Mouse (Mus musculus): ENCODE results near the gene Emc8. TPM values are rescaled to one million over a fixed set of nuclear protein-coding genes. Genes with fewer than 3 reads are reported as not detected.

Gene Emc8
- total RNA-seq, 2 experiments from 2014 or later: 22.2 to 25.6 TPM

DNA sequence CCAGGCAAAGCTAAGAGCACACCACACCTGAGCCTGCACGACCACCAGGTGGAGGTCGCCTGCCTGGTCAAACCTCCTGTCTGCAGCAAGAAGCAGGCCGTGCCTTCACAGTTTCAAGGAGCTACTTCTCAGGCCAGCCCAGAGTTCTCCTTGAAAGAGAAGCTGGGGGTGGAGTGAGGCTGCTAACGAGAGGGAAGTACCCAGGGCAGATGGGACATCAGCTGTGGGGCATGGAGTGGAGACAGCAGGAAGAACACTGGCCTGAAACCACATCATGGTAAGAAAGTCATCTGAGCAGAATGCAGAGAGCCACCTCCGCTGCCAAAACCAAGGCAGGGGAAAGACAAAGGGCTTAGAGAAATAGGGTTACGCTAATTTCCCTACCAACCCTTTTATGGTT lies 3.8 kb downstream of the Emc8 start:
- no peak for TF ChIP-seq CTCF (IDR thresholded peaks at IDR 0.05)
- intact Hi-C loops (cut with DNase I): no loop called here

DNA sequence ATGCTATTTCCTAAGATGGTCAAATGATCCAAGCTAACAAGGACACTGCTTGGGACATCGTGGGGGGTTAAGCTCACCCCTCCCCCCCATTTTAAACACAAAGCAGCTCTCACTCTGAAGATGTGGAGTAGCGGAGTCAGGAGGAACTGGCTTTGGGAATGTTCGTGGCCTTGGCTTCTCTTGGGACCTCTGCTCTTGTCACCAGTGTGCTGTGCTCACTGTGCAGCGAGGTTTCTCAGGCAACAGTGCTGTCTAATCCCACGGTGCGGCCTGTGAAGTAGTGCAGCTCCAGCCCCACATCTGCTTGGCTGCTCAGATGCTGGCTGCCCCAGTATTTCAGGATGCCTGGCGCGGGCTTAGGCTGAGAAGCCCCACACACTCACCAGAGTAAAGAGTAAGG lies 11.0 kb downstream of the Emc8 start:
- no peak for TF ChIP-seq CTCF (IDR thresholded peaks at IDR 0.05)
- no peak for DNase-seq
- intact Hi-C loops (cut with DNase I): no loop called here

More for the DNA sequence above, 3.8 kb downstream of the Emc8 start:
- DNase-seq: no peak
- H3K27ac ChIP-seq: peak overlapping the region; percentile 24; the same call in 1 of the 2 replicates
- no peak overlapping the region for H3K4me3 ChIP-seq

DNA sequence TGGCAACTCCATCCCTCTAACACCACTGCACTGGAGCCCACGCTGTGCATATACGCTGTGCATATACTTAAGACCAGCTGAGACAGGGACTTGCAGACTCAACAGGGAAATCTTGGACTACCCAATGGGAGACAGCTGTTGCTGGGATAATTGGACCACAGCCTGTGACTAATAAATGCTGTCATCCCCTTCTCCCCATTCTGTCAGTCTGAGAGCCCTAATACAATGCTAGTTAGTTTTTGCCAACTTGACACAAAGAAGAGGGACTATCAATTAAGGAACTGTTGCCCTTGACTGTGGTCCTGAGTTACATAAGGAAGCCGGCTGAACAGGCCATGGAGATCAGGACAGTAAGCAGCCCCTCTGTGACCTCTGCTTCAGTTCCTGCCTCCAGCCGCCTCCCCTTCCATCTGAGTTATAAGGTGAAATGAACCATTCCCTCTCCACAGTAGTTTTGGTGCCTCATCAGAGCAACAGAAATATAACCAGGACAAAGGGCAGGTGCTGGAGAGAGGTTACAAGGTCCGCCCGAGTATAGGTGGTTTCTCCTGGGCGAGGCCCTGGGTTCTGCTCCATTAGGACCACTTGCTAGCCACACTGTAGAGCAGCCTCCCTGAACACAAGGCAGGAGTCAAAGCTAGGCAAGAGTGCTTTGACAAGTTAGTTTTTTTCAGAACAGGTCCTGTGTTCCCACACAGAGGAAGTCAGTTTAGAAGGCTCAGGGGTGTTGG lies 11.9 kb downstream of the Emc8 start:
- no peak for DNase-seq
- no peak overlapping the region for H3K4me3 ChIP-seq
- H3K27ac ChIP-seq: no peak overlapping the region
- TF ChIP-seq CTCF (IDR thresholded peaks at IDR 0.05): no peak
- intact Hi-C loops (cut with DNase I): no loop called here

More for the DNA sequence above, 11.0 kb downstream of the Emc8 start:
- Histone ChIP-seq H3K27ac (no peak overlapping the region), H3K4me3 (no peak overlapping the region)

DNA sequence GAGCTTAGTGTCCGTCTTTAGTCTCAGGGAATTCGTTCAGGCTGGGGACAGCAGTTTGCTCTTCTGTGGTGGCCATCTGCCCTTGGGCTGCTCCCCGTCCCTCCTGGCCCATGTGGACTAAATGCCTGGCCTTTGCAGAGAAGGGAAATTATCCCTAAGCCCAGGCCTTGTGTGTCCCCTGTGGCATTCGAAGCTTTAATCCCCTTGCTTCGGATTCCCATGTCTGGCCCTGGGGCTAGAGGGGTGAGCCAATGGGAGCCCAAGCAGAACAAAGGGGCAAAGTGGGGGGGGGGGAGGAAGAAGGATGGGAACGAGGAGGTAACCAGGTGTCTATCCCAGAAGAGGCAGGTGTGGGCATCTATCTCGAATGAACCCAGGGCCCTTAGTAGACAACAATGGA lies 20.8 kb downstream of the Emc8 start, which contains the start of gene 1190005I06Rik:
1190005I06Rik (minus strand) TSS at position 101 of the 400 bp plus-strand sequence.
- intact Hi-C loops (cut with DNase I): no loop called here
- no peak within 1 kb of the TSS for H3K4me3 ChIP-seq
- no peak for TF ChIP-seq CTCF (IDR thresholded peaks at IDR 0.05)
- H3K27ac ChIP-seq: no peak within 1 kb of the TSS
- no peak for DNase-seq

DNA sequence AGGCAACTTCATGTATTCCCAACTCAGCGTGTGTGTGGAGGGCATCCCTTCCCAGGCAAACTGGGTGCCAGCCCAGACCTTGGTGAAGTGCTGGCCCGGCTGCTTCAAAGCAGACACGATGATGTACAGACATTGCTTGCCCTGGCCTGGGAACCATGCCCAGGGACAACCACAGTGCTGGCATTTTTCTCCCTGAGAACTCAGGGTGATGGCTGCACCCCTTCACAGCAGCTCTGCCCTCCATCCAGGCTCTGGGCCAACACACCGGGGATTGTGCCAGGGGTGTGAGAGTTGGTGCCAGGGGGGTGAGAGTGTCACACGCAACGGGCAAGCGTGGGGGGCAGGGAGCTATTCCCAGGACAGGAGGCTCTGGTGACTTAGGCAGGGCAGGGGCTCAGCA lies 23.7 kb downstream of the Emc8 start:
- no peak overlapping the region for H3K27ac ChIP-seq
- TF ChIP-seq CTCF (IDR thresholded peaks at IDR 0.05): no peak
- intact Hi-C loops (cut with DNase I): no loop called here
- H3K4me3 ChIP-seq: no peak overlapping the region
- DNase-seq: peak; percentile 68

DNA sequence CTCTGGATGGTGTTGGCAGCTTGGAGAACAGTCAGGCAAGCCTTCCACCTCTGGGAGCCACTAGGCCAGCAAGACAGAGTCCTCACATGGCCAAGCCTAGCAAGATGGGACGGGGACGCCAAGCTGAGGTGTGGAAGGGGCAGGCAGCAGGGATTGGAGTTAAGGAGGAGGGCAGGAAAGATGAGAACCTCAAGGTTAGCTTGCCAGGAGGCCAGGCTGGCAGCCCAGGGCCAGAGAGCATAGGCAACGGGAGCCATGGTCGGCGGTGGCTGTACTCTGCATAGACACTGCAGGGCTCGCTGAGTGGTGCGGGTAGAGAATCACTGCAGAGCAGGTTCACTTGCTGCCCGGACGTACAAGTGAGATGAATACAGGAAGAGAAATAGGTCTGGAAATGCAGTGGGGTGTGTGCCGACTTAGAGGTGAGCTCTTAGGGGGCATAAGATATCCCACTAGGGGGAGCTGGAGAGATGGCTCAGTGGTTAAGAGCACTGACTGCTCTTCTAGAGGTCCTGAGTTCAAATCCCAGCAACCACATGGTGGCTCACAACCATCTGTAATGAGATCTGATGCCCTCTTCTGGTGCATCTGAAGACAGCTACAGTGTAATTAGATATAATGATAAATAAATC lies 26.2 kb downstream of the Emc8 start:
- Histone ChIP-seq H3K27ac (peak overlapping the region; percentile 3; the same call in 1 of the 2 replicates), H3K4me3 (no peak overlapping the region)
- DNase-seq: peak; percentile 71
- intact Hi-C loops (cut with DNase I): no loop called here
- TF ChIP-seq CTCF (IDR thresholded peaks at IDR 0.05): peak; percentile 22; the same call in 1 of the 2 replicates

DNA sequence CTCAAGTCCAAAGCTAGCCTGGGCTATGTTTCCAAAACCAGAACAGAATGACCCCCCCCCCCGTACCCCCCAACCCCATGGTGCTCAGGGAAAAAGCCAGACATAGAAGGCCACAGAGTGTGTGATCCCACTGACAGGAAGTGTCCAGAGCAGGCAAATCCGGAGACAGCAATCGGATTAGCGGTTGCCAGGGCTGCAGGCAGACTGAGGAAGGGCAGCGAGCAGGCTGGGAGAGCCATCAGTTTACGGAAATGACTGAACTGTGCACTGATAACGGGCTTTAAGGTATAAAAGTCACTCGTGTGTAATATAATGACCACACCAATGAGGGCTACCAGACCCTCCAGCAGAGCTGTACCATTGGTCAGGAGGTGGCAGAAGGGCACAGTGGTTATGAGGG lies 27.1 kb downstream of the Emc8 start:
- no peak overlapping the region for H3K27ac ChIP-seq
- H3K4me3 ChIP-seq: no peak overlapping the region

DNA sequence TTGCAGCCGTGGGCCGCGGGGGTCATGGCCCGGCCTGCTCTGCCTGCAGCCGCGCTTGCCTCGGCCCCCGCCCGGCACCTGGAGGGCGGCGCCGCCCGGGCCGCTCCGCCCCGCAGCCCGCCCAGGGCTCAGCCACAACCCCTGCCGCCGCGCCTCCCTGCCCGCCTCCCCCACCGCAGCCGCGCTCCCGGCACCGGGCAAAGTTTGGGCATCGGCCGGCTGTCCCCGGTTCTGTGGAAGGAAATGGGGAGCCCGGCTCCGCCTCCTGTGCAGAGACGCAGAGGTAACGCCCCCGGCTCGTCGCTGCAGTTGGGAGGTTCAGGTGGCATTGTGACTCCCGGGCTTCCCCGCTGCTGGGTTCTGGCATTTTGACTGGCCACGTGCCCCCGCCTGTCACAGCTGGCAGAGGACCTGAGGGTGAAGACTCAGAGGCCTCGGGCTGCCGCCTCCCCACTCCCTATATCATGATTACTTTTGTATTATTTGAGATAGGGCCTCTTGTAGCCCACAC lies 34.0 kb downstream of the Emc8 start:
- peak; percentile 78 for DNase-seq
- TF ChIP-seq CTCF (IDR thresholded peaks at IDR 0.05): no peak
- peak overlapping the region; percentile 64 for H3K27ac ChIP-seq
- intact Hi-C loops (cut with DNase I): no loop called here
- peak overlapping the region; percentile 82 for H3K4me3 ChIP-seq

More for the DNA sequence above, 27.1 kb downstream of the Emc8 start:
- intact Hi-C loops (cut with DNase I): no loop called here
- no peak for DNase-seq
- no peak for TF ChIP-seq CTCF (IDR thresholded peaks at IDR 0.05)

DNA sequence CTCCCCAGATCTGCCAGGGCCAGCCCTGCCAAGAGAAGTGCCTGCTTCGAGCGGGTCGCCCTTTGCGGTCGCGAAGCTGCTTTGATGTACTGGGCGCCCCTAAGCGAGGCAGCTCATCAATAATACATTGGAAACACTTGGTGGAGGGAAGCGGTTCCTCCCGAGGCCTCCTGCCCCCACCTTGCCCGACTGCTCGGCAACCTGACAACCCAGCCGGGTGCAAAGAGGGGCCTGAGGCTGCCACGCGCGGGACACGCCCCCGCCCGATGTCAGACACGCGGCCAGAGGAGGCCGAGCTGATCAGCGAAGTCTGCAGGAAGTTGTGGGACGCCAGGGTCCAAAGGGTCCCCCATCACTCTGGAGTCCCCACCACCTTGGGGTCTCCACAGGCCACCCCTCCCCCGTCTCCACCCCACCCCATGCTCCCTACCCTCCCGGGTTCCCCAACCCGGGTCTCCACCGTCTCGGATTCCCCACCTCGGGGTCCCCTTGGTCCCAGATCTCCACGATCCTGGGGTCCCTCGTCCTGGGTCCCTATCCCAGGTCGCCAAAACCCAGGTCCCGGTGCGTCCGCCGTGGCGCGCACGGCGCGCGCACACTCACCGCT lies 34.6 kb downstream of the Emc8 start:
- intact Hi-C loops (cut with DNase I): no loop called here
- peak; percentile 45 for DNase-seq
- Histone ChIP-seq H3K27ac (peak overlapping the region; percentile 64), H3K4me3 (peak overlapping the region; percentile 82)
- TF ChIP-seq CTCF (IDR thresholded peaks at IDR 0.05): no peak

DNA sequence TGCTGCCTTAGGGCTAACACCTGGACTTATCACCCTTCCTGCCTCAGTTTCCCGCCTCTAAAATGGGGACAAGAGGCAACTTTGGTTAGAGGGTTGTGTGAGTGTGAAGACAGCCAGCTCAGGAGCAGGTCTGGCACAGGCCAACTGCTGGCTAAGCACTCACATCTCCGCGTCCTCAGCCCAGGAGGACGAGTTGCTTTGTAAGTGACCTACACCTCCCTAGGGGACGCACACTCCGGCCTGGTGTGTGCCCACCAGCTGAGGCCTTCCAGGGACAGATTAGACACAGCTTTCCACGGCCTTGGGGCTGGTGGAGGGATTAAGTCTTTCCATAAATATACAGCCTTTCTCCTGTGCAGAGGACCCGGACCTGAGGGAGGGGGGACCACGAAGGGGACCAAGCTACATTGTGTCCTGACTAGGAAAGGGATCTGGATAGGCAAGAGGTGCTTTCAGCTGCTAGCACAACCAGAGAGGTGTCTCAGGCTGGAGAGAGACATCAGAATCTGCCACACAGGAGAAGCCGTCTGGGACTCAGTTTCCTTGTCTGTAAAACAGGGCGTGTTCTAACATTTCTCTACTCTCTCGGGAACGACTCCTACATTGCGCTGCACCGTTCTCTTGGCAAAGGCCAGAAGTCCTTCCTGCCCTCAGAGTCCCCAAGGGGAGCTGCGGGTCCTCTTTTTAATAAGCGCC lies 35.3 kb downstream of the Emc8 start:
- DNase-seq: no peak
- H3K4me3 ChIP-seq: peak overlapping the region; percentile 82
- H3K27ac ChIP-seq: no peak overlapping the region
- no peak for TF ChIP-seq CTCF (IDR thresholded peaks at IDR 0.05)
- intact Hi-C loops (cut with DNase I): no loop called here

DNA sequence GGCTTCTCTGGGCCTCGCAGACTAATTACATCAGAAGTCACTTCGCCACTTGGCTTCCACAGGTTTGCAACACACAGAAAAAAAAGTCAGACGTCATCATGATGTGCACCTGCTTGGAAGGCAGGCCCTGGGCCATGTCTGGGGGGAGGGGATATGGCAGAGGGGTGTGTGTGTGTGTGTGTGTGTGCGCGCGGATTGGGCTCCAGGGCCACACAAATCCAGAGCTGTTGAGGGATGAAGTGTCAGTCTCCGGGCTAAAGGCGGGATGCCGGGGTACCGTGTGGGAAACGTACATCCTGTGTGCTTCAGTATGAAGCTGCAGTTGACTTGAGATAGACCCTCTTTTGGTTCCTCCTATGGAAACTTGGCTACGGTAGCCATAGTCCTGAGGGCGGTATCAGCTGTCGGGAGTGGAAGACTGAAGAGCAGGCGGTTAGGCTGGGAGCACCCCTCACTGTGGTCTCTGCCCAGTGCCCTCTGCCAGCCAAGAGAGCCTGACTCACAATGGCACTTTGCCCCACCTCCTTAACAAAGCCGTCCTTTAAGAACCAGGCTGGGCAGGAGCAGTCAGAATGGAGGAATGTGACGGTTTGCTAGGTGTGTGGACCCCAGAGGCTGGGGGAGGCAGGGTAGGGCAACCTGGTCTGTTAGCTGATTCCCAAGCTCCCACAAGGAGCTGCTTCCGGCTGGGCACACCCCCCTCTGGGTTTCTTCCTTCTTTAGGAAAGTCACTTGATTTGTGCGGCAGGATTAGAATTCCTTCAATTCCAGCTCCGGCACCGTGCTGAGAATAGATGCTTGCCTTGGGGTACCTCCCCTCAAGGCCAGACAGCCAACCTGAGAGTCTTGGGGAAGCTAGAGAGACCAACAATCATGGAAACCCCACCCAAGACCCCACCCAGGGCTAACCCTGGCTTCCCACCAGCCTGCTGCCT lies 36.7 kb downstream of the Emc8 start:
- H3K27ac ChIP-seq: no peak overlapping the region
- DNase-seq: no peak
- H3K4me3 ChIP-seq: no peak overlapping the region
- intact Hi-C loops (cut with DNase I): no loop called here
- no peak for TF ChIP-seq CTCF (IDR thresholded peaks at IDR 0.05)

Measured in gastrocnemius, adult 2 months (tissue).